Mouse (Mus musculus) embryonic facial prominence, embryonic 14.5 days (tissue): ENCODE measurements at regions not wholly inside any gene's neighbourhood (a gene's known extent, or its start where the extent isn't known, plus 50 kb on each side); places are given as distances from the start of the nearest gene placed in this dataset.
"Not testable (repeated sequence)": the region's sequence is repeated elsewhere in the genome, so short reads cannot be mapped to it uniquely, and the experiment has no call there.

Experiments used
- ATAC-seq: fragments of 200-750 bp; cut with Nextera tagmentation; 2 replicates; pipeline ENCODE4 v1.8.0; 2017; ENCODE audit warnings: low read depth, moderate number of reproducible peaks, moderate TSS enrichment
- DNase-seq: peaks from one replicate; pipeline ENCODE4 v3.0.0-alpha.2; 2015; ENCODE audit warnings: low spot score
- H3K27ac ChIP-seq: fragments of 300-500 bp; sonication (generic); replicated peaks from 2 replicates; pipeline ENCODE4 v1.5.1; 2014; ENCODE audit warnings: low read depth, mild to moderate bottlenecking, low read length, moderate library complexity
- H3K27me3 ChIP-seq: fragments of 300-500 bp; sonication (generic); replicated peaks from 2 replicates; pipeline ENCODE4 v1.6.1; 2014; ENCODE audit warnings: low read length; ENCODE audit not compliant: control insufficient read depth, insufficient read depth
- H3K36me3 ChIP-seq: fragments of 300-500 bp; sonication (generic); 2 replicates; pipeline ENCODE4 v1.6.1; 2014; ENCODE audit warnings: low read length, mixed read lengths; ENCODE audit not compliant: control insufficient read depth, insufficient read depth
- H3K4me1 ChIP-seq: fragments of 300-500 bp; sonication (generic); 2 replicates; pipeline ENCODE4 v1.6.1; 2014; ENCODE audit warnings: antibody characterized with exemption, low read length; ENCODE audit not compliant: control insufficient read depth, insufficient read depth
- H3K4me2 ChIP-seq: fragments of 300-500 bp; sonication (generic); 2 replicates; pipeline ENCODE4 v1.6.1; 2014; ENCODE audit warnings: low read depth, mild to moderate bottlenecking, low read length, moderate library complexity, mixed read lengths
- H3K4me3 ChIP-seq: fragments of 300-500 bp; sonication (generic); 2 replicates; pipeline ENCODE4 v1.5.1; 2014; ENCODE audit warnings: low read depth, mild to moderate bottlenecking, low read length
- H3K9ac ChIP-seq: fragments of 300-500 bp; sonication (generic); 2 replicates; pipeline ENCODE4 v1.6.1; 2014; ENCODE audit warnings: low read depth, mild to moderate bottlenecking, low read length, moderate library complexity, mixed read lengths
- H3K9me3 ChIP-seq: fragments of 300-500 bp; sonication (generic); 2 replicates; pipeline ENCODE4 v1.6.1; 2016; ENCODE audit warnings: low read length; ENCODE audit not compliant: control insufficient read depth
- WGBS: fragments of 180-500 bp; shearing (Covaris S2); extraction: QIAGEN DNeasy Blood & Tissue Kit; methylation state at CpG from one replicate; pipeline ENCODE4 v1.1.7; 2014; 5-methylcytosine and 5-hydroxymethylcytosine counted together

DNA sequence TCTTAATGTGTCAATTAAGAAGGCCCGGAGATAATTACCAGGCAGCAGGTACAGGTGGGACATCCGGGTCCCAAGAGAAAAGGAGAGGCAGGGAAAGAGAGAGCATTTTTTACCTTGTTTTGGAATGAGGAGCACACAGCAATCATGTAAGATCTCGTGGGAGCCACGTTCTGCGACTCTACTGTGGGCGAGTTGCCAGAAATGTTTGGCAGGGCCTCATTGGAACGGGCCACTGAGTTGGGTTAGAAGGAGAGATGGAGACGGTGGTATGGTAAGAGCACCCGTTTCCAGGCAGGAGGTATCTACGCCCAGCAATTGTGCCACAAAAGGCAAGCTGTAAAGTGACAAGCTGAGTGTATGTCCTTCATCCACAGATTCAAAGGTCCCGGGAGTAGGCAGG, 579.6 kb downstream of the Brinp3 start:
- no peak; the same call in 1 of the 2 replicates for ATAC-seq

DNA sequence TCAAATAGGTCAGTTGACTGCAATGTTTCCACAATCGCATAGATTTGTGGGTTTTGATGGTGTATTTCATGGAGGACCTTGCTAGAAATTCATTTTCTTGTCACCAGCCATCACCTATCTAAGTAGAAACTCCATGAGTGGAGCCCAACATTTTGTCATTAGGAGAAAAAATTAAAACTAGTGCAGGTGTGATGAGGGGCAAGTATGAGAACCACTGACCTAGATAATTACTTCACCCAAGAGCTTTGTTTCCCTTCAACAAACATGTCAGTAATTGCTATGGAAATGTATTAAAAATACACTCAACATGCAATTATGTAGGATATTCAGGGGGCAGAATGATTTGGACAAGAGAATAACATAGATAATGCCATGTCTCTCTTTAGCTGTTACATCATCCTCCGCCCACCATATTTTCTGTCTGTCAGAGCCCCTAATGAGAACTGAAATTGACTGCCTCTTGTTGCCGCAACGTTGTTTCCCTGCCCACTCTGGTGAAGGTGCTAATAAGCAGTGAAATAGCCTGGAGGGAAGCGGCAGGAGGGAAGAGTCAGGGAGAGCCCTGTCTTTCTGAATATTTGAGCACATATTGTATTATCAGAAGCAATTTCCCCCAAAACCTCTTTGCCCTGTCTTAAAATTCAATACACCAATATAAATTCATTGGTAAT, 589.7 kb downstream of the Brinp3 start:
- Histone ChIP-seq H3K36me3 (no peaks in the 10 kb centered on the region), H3K27ac (no peak overlapping the region), H3K9me3 (no peaks in the 10 kb centered on the region), H3K27me3 (no peaks in the 10 kb centered on the region), H3K4me3 (no peak overlapping the region), H3K9ac (no peak overlapping the region), H3K4me1 (no peaks in the 10 kb centered on the region), H3K4me2 (no peak overlapping the region)
- ATAC-seq (no peak), DNase-seq (no peak)
- 52% methylated on average over 5 of the region's 5 CpGs for WGBS

More for the DNA sequence above, 579.6 kb downstream of the Brinp3 start:
- H3K27ac ChIP-seq, result no peak overlapping the region
- peak; percentile 1 for DNase-seq
- no peak overlapping the region for H3K9ac ChIP-seq
- WGBS, result 78% methylated on average over 11 of the region's 11 CpGs
- H3K4me2 ChIP-seq, result no peak overlapping the region
- no peaks in the 10 kb centered on the region for H3K4me1 ChIP-seq
- H3K27me3 ChIP-seq, result no peaks in the 10 kb centered on the region
- H3K9me3 ChIP-seq, result no peaks in the 10 kb centered on the region
- H3K36me3 ChIP-seq, result no peaks in the 10 kb centered on the region
- no peak overlapping the region for H3K4me3 ChIP-seq

DNA sequence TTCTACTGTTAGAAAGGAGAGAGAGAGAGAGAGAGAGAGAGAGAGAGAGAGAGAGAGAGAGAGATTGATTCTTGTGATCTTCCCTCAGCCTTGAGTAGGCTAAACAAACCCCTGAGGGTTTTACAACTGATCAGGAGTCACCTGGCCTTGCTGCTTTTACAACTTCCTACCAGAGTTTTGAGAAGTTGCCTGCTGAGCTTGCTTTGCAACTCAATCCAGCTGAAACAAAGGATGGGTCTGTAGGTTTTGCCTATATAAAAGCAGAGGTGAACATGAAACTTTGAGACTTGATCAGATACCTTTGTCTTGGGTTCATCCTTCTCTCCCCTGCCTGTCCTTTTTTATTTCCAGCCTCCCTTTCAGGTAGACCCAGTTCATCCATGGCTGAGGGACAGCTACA, 631.0 kb downstream of the Brinp3 start:
- H3K27me3 ChIP-seq, result no peaks in the 10 kb centered on the region
- H3K27ac ChIP-seq, result no peak overlapping the region
- DNase-seq (no peak), ATAC-seq (no peak)
- H3K9me3 ChIP-seq, result no peaks in the 10 kb centered on the region
- no peaks in the 10 kb centered on the region for H3K4me1 ChIP-seq
- no peak overlapping the region for H3K9ac ChIP-seq
- H3K36me3 ChIP-seq, result no peaks in the 10 kb centered on the region
- H3K4me2 ChIP-seq, result no peak overlapping the region
- H3K4me3 ChIP-seq, result no peak overlapping the region

DNA sequence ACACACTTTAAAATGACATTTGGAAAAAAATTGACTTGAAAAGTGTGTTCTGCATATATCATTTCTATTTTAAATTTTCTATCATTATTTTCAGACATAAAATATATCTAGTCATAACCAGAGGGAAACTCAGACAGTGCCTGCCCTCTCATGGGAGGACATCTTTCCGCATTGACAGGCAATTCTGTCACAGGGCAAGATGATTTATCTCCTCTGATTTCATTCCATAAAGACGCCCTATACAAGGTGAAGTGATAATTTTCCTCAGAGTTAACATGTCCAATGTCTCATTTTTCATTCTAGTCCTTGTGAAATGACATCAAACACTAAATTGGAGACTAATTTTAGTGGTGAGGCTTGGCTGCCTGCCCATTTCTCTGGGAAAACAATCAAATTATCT, 643.6 kb downstream of the Brinp3 start:
- DNase-seq, result no peak
- no peaks in the 10 kb centered on the region for H3K9me3 ChIP-seq
- no peaks in the 10 kb centered on the region for H3K4me1 ChIP-seq
- H3K4me3 ChIP-seq, result no peak overlapping the region
- H3K27ac ChIP-seq, result no peak overlapping the region
- no peak overlapping the region for H3K4me2 ChIP-seq
- ATAC-seq, result no peak
- H3K27me3 ChIP-seq, result no peaks in the 10 kb centered on the region
- WGBS, result 53% methylated on average over 2 of the region's 2 CpGs
- no peaks in the 10 kb centered on the region for H3K36me3 ChIP-seq
- no peak overlapping the region for H3K9ac ChIP-seq

DNA sequence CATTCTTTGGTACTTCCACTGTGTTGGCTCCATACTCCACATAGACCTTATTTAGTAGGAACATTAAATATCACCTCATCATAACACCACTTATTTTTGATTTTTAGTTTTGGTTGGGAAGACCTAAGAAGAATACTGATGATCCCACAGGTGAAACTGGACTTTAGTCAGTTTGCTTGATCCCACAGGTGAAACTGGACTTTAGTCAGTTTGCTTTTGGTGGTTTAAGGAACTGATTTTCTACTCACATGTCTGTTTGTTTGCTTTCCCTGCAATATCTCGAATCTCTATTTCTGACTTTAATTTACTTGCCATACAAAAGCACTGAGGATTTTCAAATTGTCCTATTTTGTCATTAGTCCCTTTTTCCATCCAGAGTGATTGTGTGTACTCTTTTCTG, 680.8 kb downstream of the Brinp3 start:
- WGBS, result 66% methylated on average over 1 of the region's 1 CpGs
- Histone ChIP-seq H3K4me1 (no peaks in the 10 kb centered on the region), H3K9ac (no peak overlapping the region), H3K4me2 (no peak overlapping the region), H3K36me3 (no peaks in the 10 kb centered on the region), H3K27me3 (no peaks in the 10 kb centered on the region), H3K9me3 (no peaks in the 10 kb centered on the region), H3K4me3 (no peak overlapping the region), H3K27ac (no peak overlapping the region)
- DNase-seq (no peak), ATAC-seq (no peak)

DNA sequence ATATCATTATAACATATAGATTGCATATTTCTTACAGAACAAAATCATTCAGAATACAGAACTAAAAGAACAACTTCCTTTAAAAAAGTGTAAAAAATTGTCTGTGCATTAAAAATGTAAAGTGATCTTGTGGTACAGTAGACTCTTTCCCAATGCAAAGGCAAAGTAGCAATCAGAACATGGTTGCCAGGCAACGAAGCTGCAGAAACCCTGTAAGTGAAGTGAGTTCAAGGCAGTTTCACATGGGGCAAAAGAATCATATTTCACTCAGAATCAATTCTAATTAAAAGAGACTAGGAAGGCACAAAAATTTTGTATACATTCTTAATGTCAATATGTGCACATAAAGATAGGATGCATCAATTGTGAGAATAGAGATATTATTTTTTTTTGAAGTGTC, 692.2 kb downstream of the Brinp3 start:
- Histone ChIP-seq H3K4me2 (no peak overlapping the region), H3K9ac (no peak overlapping the region), H3K27ac (no peak overlapping the region), H3K4me1 (no peaks in the 10 kb centered on the region), H3K27me3 (no peaks in the 10 kb centered on the region), H3K4me3 (no peak overlapping the region), H3K9me3 (no peaks in the 10 kb centered on the region), H3K36me3 (no peaks in the 10 kb centered on the region)
- peak; percentile 49 for DNase-seq
- ATAC-seq, result no peak
- 46% methylated on average over 1 of the region's 1 CpGs for WGBS

DNA sequence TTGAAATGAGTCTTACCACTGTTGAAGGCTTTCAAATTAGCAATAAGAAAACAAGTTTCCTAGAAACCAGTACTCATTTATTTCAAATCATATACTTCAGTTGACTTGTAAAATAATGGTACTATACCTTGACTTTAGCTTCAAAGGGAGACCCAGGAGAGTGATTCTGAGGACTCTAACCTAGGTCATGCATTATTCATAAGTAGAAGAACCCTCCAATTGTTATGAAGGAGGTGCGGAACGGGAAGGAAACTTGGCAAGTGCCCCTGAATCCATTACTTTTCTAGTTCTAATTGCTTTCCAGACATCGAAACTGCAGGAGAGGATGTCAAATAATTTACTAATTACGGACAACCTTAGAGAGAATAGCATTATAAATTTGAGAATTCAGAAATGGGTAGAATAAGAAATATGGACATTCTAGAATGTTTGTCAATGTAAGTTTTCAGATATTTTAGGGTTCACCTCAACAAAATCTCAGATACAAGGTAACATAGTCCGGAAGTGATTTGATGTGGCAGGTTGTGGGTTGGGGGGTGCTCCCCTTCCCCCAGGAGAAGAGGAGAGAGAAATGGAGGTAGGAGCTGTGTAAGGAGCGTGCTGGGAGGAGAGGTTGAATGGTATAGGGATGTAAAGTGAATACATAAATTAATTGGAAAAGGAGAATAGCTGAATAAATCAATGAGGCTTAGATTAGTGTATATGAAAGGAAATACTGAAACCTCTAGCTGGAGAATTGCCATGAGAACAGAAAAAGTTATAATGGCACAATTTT, 692.9 kb downstream of the Brinp3 start:
- Histone ChIP-seq H3K27ac (no peak overlapping the region), H3K4me2 (no peak overlapping the region), H3K36me3 (no peaks in the 10 kb centered on the region), H3K9me3 (no peaks in the 10 kb centered on the region), H3K4me3 (no peak overlapping the region), H3K27me3 (no peaks in the 10 kb centered on the region), H3K4me1 (no peaks in the 10 kb centered on the region), H3K9ac (no peak overlapping the region)
- 61% methylated on average over 6 of the region's 6 CpGs for WGBS
- DNase-seq (no peak), ATAC-seq (no peak)

DNA sequence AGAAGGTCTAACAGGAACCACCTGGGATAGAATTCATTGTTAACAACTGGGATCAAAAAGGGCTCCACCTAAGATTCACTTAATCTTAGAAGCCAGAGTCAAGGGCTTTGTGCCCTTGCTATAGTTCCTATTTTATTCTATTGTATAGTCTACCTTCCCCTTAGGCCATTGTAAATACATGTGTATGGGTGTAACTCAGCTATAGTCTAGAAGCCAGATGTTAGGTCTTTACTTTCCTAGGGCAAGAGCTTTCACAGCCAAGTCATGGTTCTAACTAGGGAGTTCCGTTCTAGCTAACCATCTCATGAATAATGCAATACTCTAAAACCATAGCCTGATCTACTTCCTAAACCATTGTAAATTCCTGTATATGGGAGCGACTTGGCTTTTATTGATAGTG, 705.4 kb downstream of the Brinp3 start:
- 71% methylated on average over 2 of the region's 2 CpGs for WGBS
- H3K27ac ChIP-seq, H3K36me3 ChIP-seq, H3K4me3 ChIP-seq, H3K9ac ChIP-seq, DNase-seq, ATAC-seq, H3K9me3 ChIP-seq, H3K4me2 ChIP-seq, H3K27me3 ChIP-seq, H3K4me1 ChIP-seq: not testable (repeated sequence)

DNA sequence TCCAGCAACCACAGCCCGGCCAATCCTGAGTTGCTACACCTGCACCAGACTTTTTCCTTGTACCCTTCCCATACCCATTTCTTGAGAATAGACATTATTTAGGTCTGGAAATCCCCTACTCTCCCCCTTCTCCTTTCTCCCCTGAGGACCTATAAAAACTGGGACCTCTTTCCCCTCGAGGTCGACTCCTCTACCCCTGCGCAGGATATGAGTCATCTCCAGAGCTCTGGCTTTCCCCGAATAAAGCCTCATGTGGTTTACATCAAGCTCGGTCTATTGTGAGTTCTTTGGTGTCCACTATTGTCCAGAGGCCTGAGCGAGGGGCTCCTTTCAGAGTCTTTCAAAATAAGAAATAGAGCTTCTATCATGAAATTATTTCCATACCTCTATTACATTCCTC, 720.3 kb downstream of the Brinp3 start:
- not testable (repeated sequence) for H3K9me3 ChIP-seq, H3K27ac ChIP-seq, H3K27me3 ChIP-seq, DNase-seq, ATAC-seq, H3K4me1 ChIP-seq, H3K4me2 ChIP-seq, H3K4me3 ChIP-seq, H3K36me3 ChIP-seq, H3K9ac ChIP-seq
- WGBS, result 75% methylated on average over 7 of the region's 7 CpGs
